Mouse (Mus musculus) ES-Bruce4 (cell line): ENCODE measurements around the gene Rpl21. TPM values are rescaled to one million over a fixed set of nuclear protein-coding genes. Genes with fewer than 3 reads are reported as not detected.
"Not testable (repeated sequence)": the region's sequence is repeated elsewhere in the genome, so short reads cannot be mapped to it uniquely, and the experiment has no call there.

Experiments
- H3K27ac ChIP-seq: 2 replicates; pipeline ENCODE4 v1.5.1; 2012; ENCODE audit warnings: low read length, inconsistent platforms; ENCODE audit not compliant: insufficient read depth
- H3K27me3 ChIP-seq: 2 replicates; pipeline ENCODE4 v1.6.1; 2012; ENCODE audit warnings: mild to moderate bottlenecking, low read length, inconsistent platforms; ENCODE audit not compliant: control insufficient read depth, poor library complexity, insufficient read depth, severe bottlenecking
- H3K36me3 ChIP-seq: 2 replicates; pipeline ENCODE4 v1.6.1; 2012; ENCODE audit warnings: inconsistent platforms, mild to moderate bottlenecking, low read length, moderate library complexity; ENCODE audit not compliant: control insufficient read depth, poor library complexity, insufficient read depth, severe bottlenecking
- H3K4me1 ChIP-seq: one replicate; pipeline ENCODE4 v1.8.1; 2011; ENCODE audit warnings: low read length; ENCODE audit not compliant: control insufficient read depth, insufficient read depth
- H3K4me3 ChIP-seq: 2 replicates; pipeline ENCODE4 v1.5.1; 2011; ENCODE audit warnings: low read depth, mild to moderate bottlenecking, low read length
- H3K9ac ChIP-seq: 2 replicates; pipeline ENCODE4 v1.6.1; 2012; ENCODE audit warnings: low read depth, mild to moderate bottlenecking, inconsistent platforms; ENCODE audit not compliant: poor library complexity, severe bottlenecking
- H3K9me3 ChIP-seq: replicated peaks from 2 replicates; pipeline ENCODE4 v1.6.1; 2012; ENCODE audit warnings: mild to moderate bottlenecking, low read length, inconsistent platforms; ENCODE audit not compliant: control insufficient read depth, poor library complexity, insufficient read depth, severe bottlenecking
- CTCF ChIP-seq: IDR thresholded peaks from one replicate; pipeline ENCODE4 v1.8.1; 2011; ENCODE audit warnings: low read depth, low read length
- EP300 ChIP-seq: IDR thresholded peaks from 2 replicates; pipeline ENCODE4 v1.6.1; 2011; ENCODE audit warnings: low read depth, low read length; ENCODE audit not compliant: insufficient read depth
- POLR2A ChIP-seq: IDR thresholded peaks from one replicate; pipeline ENCODE4 v1.8.1; 2011; ENCODE audit warnings: low read length; ENCODE audit not compliant: insufficient read depth
- polyA plus RNA-seq: library from polyadenylated mRNA; stranded (reverse); fragments of >200 nt; gene quantifications from 2 replicates; pipeline ENCODE4 v1.2.4, GENCODE M21; 2011; ENCODE audit warnings: low read depth; ENCODE audit not compliant: missing spikeins, insufficient read depth, insufficient read length

The Rpl21 gene
- polyA plus RNA-seq, 1 experiment, result 85.8 TPM

DNA sequence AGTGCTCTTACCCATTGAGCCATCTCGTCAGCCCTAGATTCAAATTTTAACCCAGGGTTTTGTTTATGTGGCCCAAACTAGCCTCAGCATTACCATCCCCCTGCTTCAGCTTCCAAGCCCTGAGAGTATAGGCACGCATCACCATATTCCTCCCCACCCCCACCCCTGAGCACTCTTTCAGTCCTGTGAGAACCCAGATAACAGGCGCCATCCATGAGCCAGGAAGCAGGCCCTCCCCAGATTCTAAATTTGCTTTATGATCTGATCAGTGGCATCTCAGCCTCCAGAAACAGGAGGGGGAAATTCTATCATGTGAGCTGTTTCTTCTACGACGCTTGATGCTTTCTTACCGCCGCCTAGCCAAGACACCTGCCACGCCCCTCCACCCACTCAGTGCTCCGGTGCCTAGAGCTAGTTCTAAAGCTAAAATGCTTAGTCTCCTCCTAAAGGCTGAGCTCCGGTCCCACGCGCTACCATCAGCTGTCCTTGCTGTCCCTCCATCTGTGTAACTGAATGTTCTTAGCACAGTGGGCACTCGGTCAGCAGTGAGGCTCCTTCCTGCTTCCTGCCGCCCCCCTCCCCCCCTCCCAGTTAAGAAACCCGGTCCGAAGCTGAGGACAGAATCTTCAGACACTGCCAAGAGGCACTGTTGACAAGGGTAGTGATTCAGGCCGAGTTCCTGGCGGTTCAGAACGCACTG, 34.7 kb downstream of the Rpl21 start:
- Histone ChIP-seq H3K27me3 (no peaks in the 10 kb centered on the region), H3K27ac (no peak overlapping the region), H3K4me1 (peaks cover 2% of the 10 kb centered on the region), H3K36me3 (no peaks in the 10 kb centered on the region), H3K4me3 (peak overlapping the region; percentile 8; the same call in 1 of the 2 replicates), H3K9me3 (no peaks in the 10 kb centered on the region; the same call in 1 of the 2 replicates), H3K9ac (no peak overlapping the region)
- no peak for TF ChIP-seq POLR2A
- TF ChIP-seq CTCF, result no peak
- no peak for TF ChIP-seq EP300

DNA sequence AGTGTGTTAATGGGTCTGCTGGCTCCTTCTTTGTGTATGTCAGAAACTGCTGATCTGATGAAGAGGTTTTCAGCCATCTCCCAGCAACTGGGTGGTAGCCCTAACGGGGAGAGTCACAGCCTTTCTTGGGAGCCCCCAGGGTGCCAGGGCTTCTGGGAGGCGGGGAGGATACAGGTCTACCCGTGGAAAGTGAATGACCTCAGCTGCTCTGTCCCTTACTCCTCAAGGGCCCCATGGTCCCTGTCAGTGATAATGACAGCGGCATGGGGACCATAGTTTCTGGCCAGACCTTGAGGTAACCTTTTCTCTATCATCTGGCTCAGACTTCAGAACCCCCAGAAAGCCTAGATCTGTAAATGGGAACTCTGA, 35.2 kb downstream of the Rpl21 start:
- H3K9me3 ChIP-seq, result no peaks in the 10 kb centered on the region; the same call in 1 of the 2 replicates
- H3K36me3 ChIP-seq, result no peaks in the 10 kb centered on the region
- peaks cover 2% of the 10 kb centered on the region for H3K4me1 ChIP-seq
- H3K4me3 ChIP-seq, result no peak overlapping the region
- TF ChIP-seq CTCF, result no peak
- TF ChIP-seq EP300, result no peak
- no peak overlapping the region for H3K9ac ChIP-seq
- no peak overlapping the region for H3K27ac ChIP-seq
- H3K27me3 ChIP-seq, result no peaks in the 10 kb centered on the region

DNA sequence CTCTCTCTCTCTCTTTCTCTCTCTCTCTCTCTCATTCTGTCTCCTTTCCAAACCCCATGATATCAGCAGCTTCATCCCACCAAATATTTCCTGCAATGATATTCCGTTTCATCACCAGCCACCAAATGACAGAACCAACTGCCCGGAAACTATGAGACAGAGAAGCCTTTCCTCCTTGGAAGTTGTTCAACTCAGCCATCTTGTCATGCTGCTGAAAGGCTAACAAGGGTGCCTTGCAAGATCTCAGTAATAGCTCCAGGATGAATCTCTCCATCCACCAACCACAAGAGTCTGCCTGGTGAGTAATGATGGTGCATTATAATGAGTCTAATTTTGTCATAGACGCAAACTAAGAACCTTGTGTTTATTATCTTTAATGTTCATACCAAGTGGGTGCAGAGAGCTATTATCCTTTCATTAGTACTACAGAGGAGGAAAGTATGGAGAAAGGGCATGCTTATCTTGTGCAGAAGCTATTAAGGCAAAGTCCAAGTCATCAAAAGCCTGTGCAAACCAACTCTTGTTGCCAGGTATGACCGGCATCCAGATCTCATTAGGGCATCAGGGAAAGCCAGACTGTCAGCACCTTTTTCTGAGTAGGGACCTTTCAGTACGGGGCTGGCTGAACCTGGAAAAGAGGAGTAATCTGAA, 40.4 kb downstream of the Rpl21 start:
- H3K4me3 ChIP-seq, result no peak overlapping the region
- no peaks in the 10 kb centered on the region; the same call in 1 of the 2 replicates for H3K9me3 ChIP-seq
- H3K27me3 ChIP-seq, result no peaks in the 10 kb centered on the region
- TF ChIP-seq CTCF (no peak), EP300 (no peak), POLR2A (no peak)
- H3K9ac ChIP-seq, result no peak overlapping the region
- no peak overlapping the region for H3K27ac ChIP-seq
- H3K36me3 ChIP-seq, result no peaks in the 10 kb centered on the region
- no peaks in the 10 kb centered on the region for H3K4me1 ChIP-seq

DNA sequence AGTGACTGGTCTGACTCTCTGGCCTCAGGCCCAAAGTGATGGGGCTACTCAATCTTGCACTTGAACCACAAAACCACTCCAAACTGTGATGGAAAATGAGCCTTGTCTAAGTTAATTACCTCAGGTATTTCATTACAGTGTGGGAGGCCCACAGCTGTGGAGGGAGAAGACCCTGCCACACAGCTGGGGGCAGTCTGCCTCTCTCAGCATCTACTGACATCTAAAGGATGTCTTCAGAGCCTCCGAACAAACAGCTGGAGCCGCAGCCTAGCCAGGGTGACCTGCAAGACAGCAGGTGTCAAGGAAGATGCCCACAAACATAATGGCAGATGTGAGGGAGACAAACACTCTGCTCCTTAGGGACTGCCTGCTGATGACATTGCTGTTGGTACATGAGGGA, 43.3 kb downstream of the Rpl21 start:
- TF ChIP-seq POLR2A, result no peak
- Histone ChIP-seq H3K36me3 (no peaks in the 10 kb centered on the region), H3K4me3 (no peak overlapping the region), H3K27me3 (no peaks in the 10 kb centered on the region), H3K27ac (no peak overlapping the region), H3K4me1 (no peaks in the 10 kb centered on the region), H3K9ac (no peak overlapping the region), H3K9me3 (no peaks in the 10 kb centered on the region; the same call in 1 of the 2 replicates)

DNA sequence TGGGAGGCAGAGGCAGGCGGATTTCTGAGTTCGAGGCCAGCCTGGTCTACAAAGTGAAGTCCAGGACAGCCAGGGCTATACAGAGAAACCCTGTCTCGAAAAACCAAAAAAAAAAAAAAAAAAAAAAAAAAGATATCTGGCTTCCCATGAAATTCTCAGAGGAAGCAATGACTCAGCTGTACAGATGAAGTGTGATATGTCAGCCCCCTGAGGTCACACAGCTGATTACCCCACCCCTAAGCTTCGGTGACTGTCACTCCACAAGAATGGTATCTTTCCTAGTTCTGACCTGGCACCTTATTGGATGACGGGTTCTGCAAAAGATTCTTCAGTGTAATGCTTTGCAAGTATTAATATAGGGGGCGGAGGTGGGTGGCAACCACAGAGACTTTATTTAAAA, 45.2 kb downstream of the Rpl21 start:
- not testable (repeated sequence) for H3K9me3 ChIP-seq, H3K4me1 ChIP-seq, H3K27me3 ChIP-seq, H3K9ac ChIP-seq, H3K36me3 ChIP-seq, H3K4me3 ChIP-seq, H3K27ac ChIP-seq

DNA sequence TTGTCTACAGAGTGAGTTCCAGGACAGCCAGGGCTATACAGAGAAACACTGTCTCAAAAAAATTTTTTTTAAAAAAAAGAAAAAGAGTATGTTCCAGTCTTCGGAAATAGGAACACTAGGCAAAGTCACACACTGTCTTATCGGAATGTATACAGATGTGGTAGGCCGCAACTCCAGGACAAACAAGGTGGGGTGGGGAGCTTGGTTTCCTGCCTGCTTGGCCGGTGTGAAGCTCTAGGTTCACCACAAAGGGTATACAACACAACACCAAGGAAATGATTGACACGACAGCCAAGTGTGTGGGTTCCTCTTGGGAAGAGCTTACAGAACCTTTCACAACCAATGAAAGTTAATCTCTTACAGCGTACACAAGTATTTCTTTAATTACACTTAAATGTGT, 49.6 kb downstream of the Rpl21 start:
- Histone ChIP-seq H3K27ac (no peak overlapping the region), H3K36me3 (no peaks in the 10 kb centered on the region), H3K4me3 (no peak overlapping the region), H3K27me3 (no peaks in the 10 kb centered on the region), H3K9ac (no peak overlapping the region), H3K4me1 (no peaks in the 10 kb centered on the region), H3K9me3 (no peaks in the 10 kb centered on the region)
- TF ChIP-seq POLR2A (no peak), CTCF (no peak), EP300 (no peak)
